Mouse (Mus musculus): Measurements from ENCODE around the gene Flot2. TPM values are rescaled to one million over a fixed set of nuclear protein-coding genes. Genes with fewer than 3 reads are reported as not detected.

The Flot2 gene
- 58.9 and 64.6 TPM in 2 replicates for polyA plus RNA-seq (2016; fragmentation: Nextera tagmentation; extraction: Ambion mirVana)

- 3% methylated on average over 55 of the region's 55 CpGs for WGBS
- Histone ChIP-seq H3K4me1 (peaks cover 35% of the 10 kb centered on the region), H3K27ac (peak within 1 kb of the TSS; percentile 87), H3K36me3 (peaks cover 51% of the 10 kb centered on the region), H3K4me3 (peak within 1 kb of the TSS; percentile 74), H3K27me3 (ENCODE audit: low read depth, poor library complexity, severe bottlenecking) (no peaks in the 10 kb centered on the region), H3K9me3 (replicated peaks) (no peaks in the 10 kb centered on the region)
- peak; percentile 79 for DNase-seq (ENCODE audit: low spot score)
These were observed at the start of gene Flot2 for GRCm38 (mm10) chr11:78037831-78038752. TSS of gene Flot2 (plus strand) at chr11:78037931.

- H3K4me1 ChIP-seq = peaks cover 12% of the 10 kb centered on the region
- H3K9me3 ChIP-seq (replicated peaks) = no peaks in the 10 kb centered on the region
- 96% methylated on average over 13 of the region's 13 CpGs for WGBS
- no peaks in the 10 kb centered on the region for H3K27me3 ChIP-seq (ENCODE audit: low read depth, poor library complexity, severe bottlenecking)
- no peak overlapping the region for H3K27ac ChIP-seq
- H3K36me3 ChIP-seq = peaks cover 93% of the 10 kb centered on the region
- no peak for DNase-seq (ENCODE audit: low spot score)
- no peak overlapping the region for H3K4me3 ChIP-seq
These were observed 48.5 kb upstream of the Flot2 start for GRCm38 (mm10) chr11:77989071-77989690.

GRCm38 (mm10) chr11:77995556-77995955 is 42.2 kb upstream of the Flot2 start:
- Histone ChIP-seq H3K27me3 (ENCODE audit: low read depth, poor library complexity, severe bottlenecking) (no peaks in the 10 kb centered on the region), H3K4me3 (no peak overlapping the region), H3K27ac (no peak overlapping the region), H3K36me3 (peaks cover 91% of the 10 kb centered on the region), H3K4me1 (no peaks in the 10 kb centered on the region), H3K9me3 (replicated peaks) (no peaks in the 10 kb centered on the region)
- no peak for DNase-seq (ENCODE audit: low spot score)
- 87% methylated on average over 1 of the region's 1 CpGs for WGBS

- Histone ChIP-seq H3K9me3 (replicated peaks) (no peaks in the 10 kb centered on the region), H3K36me3 (peaks cover 95% of the 10 kb centered on the region), H3K4me3 (no peak overlapping the region), H3K27ac (no peak overlapping the region), H3K4me1 (no peaks in the 10 kb centered on the region), H3K27me3 (ENCODE audit: low read depth, poor library complexity, severe bottlenecking) (no peaks in the 10 kb centered on the region)
- DNase-seq (ENCODE audit: low spot score) = no peak
- WGBS = 97% methylated on average over 5 of the region's 5 CpGs
These were observed 31.3 kb upstream of the Flot2 start for GRCm38 (mm10) chr11:78006446-78006845.

GRCm38 (mm10) chr11:78019676-78020075 is 18.1 kb upstream of the Flot2 start:
- H3K4me3 ChIP-seq = no peak overlapping the region
- WGBS = 27% methylated on average over 4 of the region's 4 CpGs
- H3K27ac ChIP-seq = no peak overlapping the region
- H3K9me3 ChIP-seq (replicated peaks) = no peaks in the 10 kb centered on the region
- peak; percentile 83 for DNase-seq (ENCODE audit: low spot score)
- H3K36me3 ChIP-seq = peaks cover 100% of the 10 kb centered on the region
- no peaks in the 10 kb centered on the region for H3K4me1 ChIP-seq
- H3K27me3 ChIP-seq (ENCODE audit: low read depth, poor library complexity, severe bottlenecking) = no peaks in the 10 kb centered on the region

- no peaks in the 10 kb centered on the region for H3K4me1 ChIP-seq
- DNase-seq (ENCODE audit: low spot score) = no peak
- WGBS = 87% methylated on average over 8 of the region's 8 CpGs
- H3K36me3 ChIP-seq = peaks cover 98% of the 10 kb centered on the region
- no peak overlapping the region for H3K27ac ChIP-seq
- H3K9me3 ChIP-seq (replicated peaks) = no peaks in the 10 kb centered on the region
- no peak overlapping the region for H3K4me3 ChIP-seq
- H3K27me3 ChIP-seq (ENCODE audit: low read depth, poor library complexity, severe bottlenecking) = no peaks in the 10 kb centered on the region
These were observed 14.1 kb upstream of the Flot2 start for GRCm38 (mm10) chr11:78023607-78024006.

GRCm38 (mm10) chr11:78029240-78029639 is 8.5 kb upstream of the Flot2 start:
- H3K9me3 ChIP-seq (replicated peaks) = no peaks in the 10 kb centered on the region
- WGBS = 90% methylated on average over 8 of the region's 8 CpGs
- peaks cover 44% of the 10 kb centered on the region for H3K4me1 ChIP-seq
- H3K36me3 ChIP-seq = peaks cover 68% of the 10 kb centered on the region
- no peak for DNase-seq (ENCODE audit: low spot score)
- H3K4me3 ChIP-seq = no peak overlapping the region
- H3K27me3 ChIP-seq (ENCODE audit: low read depth, poor library complexity, severe bottlenecking) = no peaks in the 10 kb centered on the region
- no peak overlapping the region for H3K27ac ChIP-seq

- Histone ChIP-seq H3K4me3 (no peak overlapping the region), H3K27ac (no peak overlapping the region), H3K4me1 (peaks cover 45% of the 10 kb centered on the region), H3K27me3 (ENCODE audit: low read depth, poor library complexity, severe bottlenecking) (no peaks in the 10 kb centered on the region), H3K36me3 (peaks cover 65% of the 10 kb centered on the region), H3K9me3 (replicated peaks) (no peaks in the 10 kb centered on the region)
- no peak for DNase-seq (ENCODE audit: low spot score)
- WGBS = 74% methylated on average over 2 of the region's 2 CpGs
These were observed 7.1 kb upstream of the Flot2 start for GRCm38 (mm10) chr11:78030600-78030999.

- H3K27ac ChIP-seq = peak overlapping the region; percentile 92; the same call in 1 of the 2 replicates
- no peaks in the 10 kb centered on the region for H3K27me3 ChIP-seq (ENCODE audit: low read depth, poor library complexity, severe bottlenecking)
- H3K9me3 ChIP-seq (replicated peaks) = no peaks in the 10 kb centered on the region
- H3K36me3 ChIP-seq = peaks cover 57% of the 10 kb centered on the region
- no peak for DNase-seq (ENCODE audit: low spot score)
- H3K4me3 ChIP-seq = peak overlapping the region; percentile 79
- WGBS = 38% methylated on average over 6 of the region's 6 CpGs
- H3K4me1 ChIP-seq = peaks cover 45% of the 10 kb centered on the region
These were observed 6.3 kb upstream of the Flot2 start for GRCm38 (mm10) chr11:78031389-78031788.

GRCm38 (mm10) chr11:78031947-78032808 is 5.6 kb upstream of the Flot2 start, which contains the start of gene Dhrs13:
TSS of gene Dhrs13 (plus strand) at chr11:78032280.
- Histone ChIP-seq H3K4me1 (peaks cover 51% of the 10 kb centered on the region), H3K4me3 (peak within 1 kb of the TSS; percentile 79), H3K27ac (peak within 1 kb of the TSS; percentile 92), H3K9me3 (replicated peaks) (no peaks in the 10 kb centered on the region), H3K36me3 (peaks cover 54% of the 10 kb centered on the region), H3K27me3 (ENCODE audit: low read depth, poor library complexity, severe bottlenecking) (no peaks in the 10 kb centered on the region)
- DNase-seq (ENCODE audit: low spot score) = peak; percentile 93
- WGBS = under 1% methylated on average over 96 of the region's 96 CpGs

GRCm38 (mm10) chr11:78032809-78033195 is 4.9 kb upstream of the Flot2 start:
- H3K27me3 ChIP-seq (ENCODE audit: low read depth, poor library complexity, severe bottlenecking) = no peaks in the 10 kb centered on the region
- WGBS = 21% methylated on average over 5 of the region's 5 CpGs
- peaks cover 57% of the 10 kb centered on the region for H3K4me1 ChIP-seq
- no peaks in the 10 kb centered on the region for H3K9me3 ChIP-seq (replicated peaks)
- peak overlapping the region; percentile 92 for H3K27ac ChIP-seq
- H3K4me3 ChIP-seq = peak overlapping the region; percentile 79
- no peak for DNase-seq (ENCODE audit: low spot score)
- peaks cover 48% of the 10 kb centered on the region for H3K36me3 ChIP-seq

- Histone ChIP-seq H3K4me3 (0 out of 2 replicates have a peak overlapping the region, but pooled peaks have one; percentile 3), H3K27ac (no peak overlapping the region), H3K9me3 (replicated peaks) (no peaks in the 10 kb centered on the region), H3K4me1 (peaks cover 69% of the 10 kb centered on the region), H3K27me3 (ENCODE audit: low read depth, poor library complexity, severe bottlenecking) (no peaks in the 10 kb centered on the region), H3K36me3 (peaks cover 35% of the 10 kb centered on the region)
- 93% methylated on average over 23 of the region's 23 CpGs for WGBS
- no peak for DNase-seq (ENCODE audit: low spot score)
These were observed 3.7 kb upstream of the Flot2 start for GRCm38 (mm10) chr11:78033931-78034617.

All from limb, embryonic 10.5 days (tissue).